Mouse (Mus musculus) brain, embryonic 14.5 days (tissue): Measurements from ENCODE around the gene Utp20.

Experiments used
- CTCF ChIP-seq: fragments of 200-500 bp; IDR thresholded peaks from 2 replicates; pipeline ENCODE4 v1.5.1; 2012; ENCODE audit warnings: inconsistent platforms, mild to moderate bottlenecking, moderate library complexity, borderline replicate concordance; ENCODE audit not compliant: insufficient read depth, insufficient read length; ENCODE audit errors: extremely low read depth
- POLR2A ChIP-seq: fragments of 200-500 bp; IDR thresholded peaks from 2 replicates; pipeline ENCODE4 v1.6.1; 2012; ENCODE audit warnings: mild to moderate bottlenecking, inconsistent platforms, borderline replicate concordance; ENCODE audit not compliant: poor library complexity, insufficient read depth, insufficient read length, severe bottlenecking; ENCODE audit errors: extremely low read depth

- TF ChIP-seq CTCF (no peak), POLR2A (no peak)
Measured at GRCm38 (mm10) chr10:88794606-88795005, 32.0 kb downstream of the Utp20 start.
